Mouse (Mus musculus) hindbrain, embryonic 10.5 days (tissue): ENCODE data around the gene Kri1. TPM values are rescaled to one million over a fixed set of nuclear protein-coding genes. Genes with fewer than 3 reads are reported as not detected.
"Not testable (repeated sequence)": the region's sequence is repeated elsewhere in the genome, so short reads cannot be mapped to it uniquely, and the experiment has no call there.

Experiments
- DNase-seq: peaks from one replicate; pipeline ENCODE4 v3.0.0-alpha.2; 2017; ENCODE audit warnings: low spot score
- H3K27ac ChIP-seq: fragments of 300-500 bp; sonication (generic); 2 replicates; pipeline ENCODE4 v1.5.1; 2016; ENCODE audit warnings: mild to moderate bottlenecking, moderate library complexity
- H3K27me3 ChIP-seq: fragments of 300-500 bp; sonication (generic); 2 replicates; pipeline ENCODE4 v1.6.1; 2016; ENCODE audit warnings: mild to moderate bottlenecking; ENCODE audit not compliant: poor library complexity, insufficient read depth, severe bottlenecking
- H3K36me3 ChIP-seq: fragments of 300-500 bp; sonication (generic); 2 replicates; pipeline ENCODE4 v1.6.1; 2016; ENCODE audit warnings: mild to moderate bottlenecking, moderate library complexity
- H3K4me1 ChIP-seq: fragments of 300-500 bp; sonication (generic); replicated peaks from 2 replicates; pipeline ENCODE4 v1.6.1; 2016; ENCODE audit warnings: mild to moderate bottlenecking
- H3K4me3 ChIP-seq: fragments of 300-500 bp; sonication (generic); 2 replicates; pipeline ENCODE4 v1.5.1; 2016; ENCODE audit warnings: mild to moderate bottlenecking, moderate library complexity
- H3K9me3 ChIP-seq: fragments of 300-500 bp; sonication (generic); 2 replicates; pipeline ENCODE4 v1.6.1; 2016; ENCODE audit warnings: mild to moderate bottlenecking, moderate library complexity
- WGBS: fragments of 180-500 bp; shearing (Covaris S2); methylation state at CpG from one replicate; pipeline ENCODE4 v1.1.7; 2016; 5-methylcytosine and 5-hydroxymethylcytosine counted together
- polyA plus RNA-seq: library from polyadenylated mRNA; unstranded; fragments of >200 nt; fragmentation: Nextera tagmentation; extraction: Ambion mirVana; gene quantifications from 2 replicates; pipeline ENCODE4 v1.2.1, GENCODE M21; 2016

Gene Kri1
- polyA plus RNA-seq, 1 experiment from 2014 or later = 17.6 TPM

DNA sequence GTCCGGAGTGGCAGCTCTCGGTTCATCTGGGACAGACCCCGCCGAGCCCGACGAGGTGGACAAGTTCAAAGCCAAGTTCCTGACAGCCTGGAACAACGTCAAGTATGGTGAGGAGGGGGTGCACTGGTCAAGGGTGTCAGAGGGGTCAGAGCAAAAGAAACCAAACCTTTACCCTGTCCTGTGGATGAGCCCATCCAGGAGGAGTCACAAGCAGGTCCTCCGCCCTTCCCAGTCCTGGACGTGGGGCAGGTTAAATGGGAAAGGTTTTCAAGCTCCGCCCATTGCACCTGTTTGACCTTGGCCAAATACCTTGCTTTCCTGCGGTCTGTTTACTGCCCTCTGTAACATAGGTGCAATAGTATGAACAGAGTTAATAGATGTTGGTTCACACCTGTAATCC lies 22.2 kb downstream of the Kri1 start:
- H3K9me3 ChIP-seq = no peaks in the 10 kb centered on the region
- H3K27ac ChIP-seq = peak overlapping the region; percentile 94
- WGBS = 7% methylated on average over 11 of the region's 11 CpGs
- peaks cover 23% of the 10 kb centered on the region for H3K4me1 ChIP-seq
- no peak for DNase-seq
- peaks cover 42% of the 10 kb centered on the region for H3K36me3 ChIP-seq
- H3K27me3 ChIP-seq = no peaks in the 10 kb centered on the region
- peak overlapping the region; percentile 93 for H3K4me3 ChIP-seq

DNA sequence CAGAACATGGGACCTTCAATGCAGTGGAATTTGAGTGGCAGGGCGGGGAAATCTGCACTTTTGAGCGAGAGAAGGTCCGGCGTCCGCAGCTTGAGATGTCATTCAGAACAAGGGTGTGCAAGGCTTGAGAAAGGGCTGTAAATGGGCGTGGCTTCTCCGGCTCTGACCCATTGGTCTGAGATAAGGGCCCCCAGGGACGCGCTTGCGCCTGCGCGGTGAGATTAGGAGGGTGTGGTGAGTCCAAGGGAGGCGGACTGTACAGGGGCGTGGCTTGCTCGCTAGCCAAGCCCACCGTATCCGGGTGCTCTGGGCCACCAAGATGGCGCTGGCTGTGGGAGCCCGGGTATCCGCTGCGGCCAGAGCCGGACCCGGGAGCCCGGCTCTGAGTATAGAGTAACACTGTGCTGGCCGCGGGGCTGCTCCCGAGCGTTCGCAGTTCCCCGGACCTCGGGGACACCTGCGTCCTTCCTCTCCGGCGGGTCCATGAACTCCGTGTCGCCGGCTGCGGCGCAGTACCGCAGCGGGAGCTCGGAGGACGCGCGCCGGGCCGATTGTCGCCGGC lies 22.7 kb downstream of the Kri1 start, which contains the start of gene Atg4d:
Gene Atg4d (plus strand): TSS at position 294 of the 562 bp plus-strand sequence.
- H3K4me1 ChIP-seq = peaks cover 23% of the 10 kb centered on the region
- peak within 1 kb of the TSS; percentile 94 for H3K27ac ChIP-seq
- H3K36me3 ChIP-seq = peaks cover 37% of the 10 kb centered on the region
- peak; percentile 99 for DNase-seq
- 0 out of 2 replicates have a peak, but pooled peaks cover 5% of the 10 kb centered on the region for H3K27me3 ChIP-seq
- H3K9me3 ChIP-seq = no peaks in the 10 kb centered on the region
- peak within 1 kb of the TSS; percentile 93 for H3K4me3 ChIP-seq
- under 1% methylated on average over 49 of the region's 49 CpGs for WGBS

DNA sequence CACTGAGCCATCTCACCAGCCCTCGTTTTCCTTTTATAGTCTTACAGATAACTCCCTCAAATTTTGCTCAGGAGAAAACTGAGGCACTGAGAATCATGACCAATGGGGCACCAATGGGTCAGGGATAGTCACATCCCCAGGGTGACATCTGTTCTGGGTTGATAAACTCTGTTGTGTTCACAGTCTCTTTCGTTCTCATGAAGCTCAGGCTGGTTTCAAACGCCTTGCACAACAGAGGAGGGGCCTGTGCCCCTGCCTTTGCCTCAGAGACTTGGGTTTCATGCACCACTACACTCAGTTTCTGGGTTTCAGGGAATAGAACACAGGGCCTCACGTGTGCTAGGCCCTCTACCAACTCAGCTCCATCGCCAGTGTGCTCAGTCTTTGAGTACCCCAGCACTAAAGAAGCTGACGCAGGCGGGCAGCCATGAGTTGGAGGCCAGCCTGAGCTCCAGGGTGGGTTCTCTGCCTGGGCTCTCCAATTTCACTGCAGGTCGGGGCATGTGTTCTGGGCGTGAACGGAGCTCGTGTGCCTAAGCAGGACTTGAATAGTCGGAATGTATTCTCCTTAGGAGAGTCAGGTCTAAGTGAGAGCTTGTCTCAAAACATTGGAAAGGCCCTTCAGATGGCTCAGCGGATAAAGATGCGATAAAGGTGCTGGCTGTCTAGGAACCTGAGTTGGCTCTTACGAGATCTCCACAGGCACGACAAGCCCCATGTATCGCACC lies 23.3 kb downstream of the Kri1 start:
- 20% methylated on average over 17 of the region's 17 CpGs for WGBS
- Histone ChIP-seq H3K4me1 (peaks cover 23% of the 10 kb centered on the region), H3K27me3 (0 out of 2 replicates have a peak, but pooled peaks cover 6% of the 10 kb centered on the region), H3K36me3 (peaks cover 30% of the 10 kb centered on the region), H3K9me3 (no peaks in the 10 kb centered on the region), H3K27ac (peak overlapping the region; percentile 94), H3K4me3 (peak overlapping the region; percentile 93)
- no peak for DNase-seq

DNA sequence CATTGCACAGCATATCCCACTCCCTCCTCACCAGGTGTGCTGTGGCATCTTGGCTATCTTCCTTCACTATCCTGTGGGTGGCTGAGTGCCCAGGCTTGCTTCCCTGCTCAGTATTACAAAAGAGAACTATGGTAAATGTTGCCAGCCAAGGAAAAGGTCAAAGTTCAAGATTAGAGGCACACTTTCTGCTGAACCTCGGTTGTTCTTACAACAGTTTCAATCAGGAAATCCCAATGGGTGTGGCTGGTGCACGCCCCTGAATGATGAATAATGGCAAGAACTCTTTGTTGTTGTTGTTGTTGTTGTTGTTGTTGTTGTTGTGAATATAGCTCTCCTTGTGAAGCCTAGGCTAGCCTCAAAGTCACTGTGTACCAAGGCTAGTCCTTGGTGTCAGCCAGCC lies 25.9 kb downstream of the Kri1 start:
- H3K4me1 ChIP-seq = peaks cover 21% of the 10 kb centered on the region
- 63% methylated on average over 2 of the region's 2 CpGs for WGBS
- no peak overlapping the region for H3K4me3 ChIP-seq
- peaks cover 4% of the 10 kb centered on the region for H3K36me3 ChIP-seq
- H3K27ac ChIP-seq = no peak overlapping the region
- DNase-seq = no peak
- no peaks in the 10 kb centered on the region for H3K9me3 ChIP-seq
- peaks cover 6% of the 10 kb centered on the region; the same call in 1 of the 2 replicates for H3K27me3 ChIP-seq

DNA sequence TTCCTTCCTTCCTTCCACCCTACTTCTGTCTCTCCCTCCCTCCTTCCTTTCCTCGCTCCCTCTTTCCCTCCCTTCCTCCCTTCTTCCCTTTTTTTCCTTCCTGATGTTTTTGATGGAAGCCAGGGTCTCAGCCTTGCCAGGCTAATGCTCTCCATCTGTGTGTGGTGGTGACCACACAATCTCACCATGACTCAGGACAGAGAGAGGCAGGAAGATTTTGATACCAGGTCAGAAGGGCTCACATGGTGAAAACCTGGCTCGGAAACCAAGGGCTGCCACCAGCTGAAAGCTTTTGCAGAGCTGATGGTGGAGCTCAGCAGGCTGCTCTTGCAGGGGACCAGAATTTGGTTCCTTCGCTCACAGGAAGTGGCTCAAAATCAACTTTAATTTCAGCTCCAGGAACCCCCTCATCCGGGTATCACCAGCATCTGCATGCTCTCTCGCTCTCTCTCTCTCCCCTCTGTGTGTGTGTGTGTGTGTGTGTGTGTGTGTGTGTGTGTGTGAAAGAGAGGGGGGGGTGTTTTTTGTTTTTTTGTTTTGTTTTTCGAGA lies 27.2 kb downstream of the Kri1 start:
- peaks cover 6% of the 10 kb centered on the region; the same call in 1 of the 2 replicates for H3K27me3 ChIP-seq
- H3K4me1 ChIP-seq = peaks cover 9% of the 10 kb centered on the region
- no peak for DNase-seq
- 79% methylated on average over 6 of the region's 6 CpGs for WGBS
- H3K36me3 ChIP-seq = no peaks in the 10 kb centered on the region
- no peak overlapping the region for H3K4me3 ChIP-seq
- H3K9me3 ChIP-seq = no peaks in the 10 kb centered on the region
- H3K27ac ChIP-seq = no peak overlapping the region

DNA sequence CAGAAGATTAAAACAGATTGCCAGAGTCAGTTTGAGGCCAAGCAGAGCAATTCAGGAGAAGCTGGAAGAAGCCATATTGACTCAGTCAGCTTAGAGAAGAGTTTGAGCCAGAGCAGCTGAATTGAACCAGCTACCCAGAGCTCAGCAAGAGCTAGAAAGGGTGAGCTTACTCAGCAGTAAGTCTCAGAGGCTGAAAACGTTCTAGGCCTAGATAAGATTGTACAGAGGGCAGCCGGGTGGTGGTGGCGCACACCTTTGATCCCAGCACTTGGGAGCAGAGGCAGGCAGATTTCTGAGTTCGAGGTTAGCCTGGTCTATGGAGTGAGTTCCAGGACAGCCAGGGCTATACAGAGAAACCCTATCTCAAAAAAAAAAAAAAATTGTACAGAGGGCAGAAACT lies 31.4 kb downstream of the Kri1 start:
- H3K4me3 ChIP-seq, H3K9me3 ChIP-seq, H3K27ac ChIP-seq, DNase-seq, H3K4me1 ChIP-seq, H3K36me3 ChIP-seq: not testable (repeated sequence)
- WGBS = 77% methylated on average over 4 of the region's 4 CpGs
- H3K27me3 ChIP-seq = peaks cover 21% of the 10 kb centered on the region

DNA sequence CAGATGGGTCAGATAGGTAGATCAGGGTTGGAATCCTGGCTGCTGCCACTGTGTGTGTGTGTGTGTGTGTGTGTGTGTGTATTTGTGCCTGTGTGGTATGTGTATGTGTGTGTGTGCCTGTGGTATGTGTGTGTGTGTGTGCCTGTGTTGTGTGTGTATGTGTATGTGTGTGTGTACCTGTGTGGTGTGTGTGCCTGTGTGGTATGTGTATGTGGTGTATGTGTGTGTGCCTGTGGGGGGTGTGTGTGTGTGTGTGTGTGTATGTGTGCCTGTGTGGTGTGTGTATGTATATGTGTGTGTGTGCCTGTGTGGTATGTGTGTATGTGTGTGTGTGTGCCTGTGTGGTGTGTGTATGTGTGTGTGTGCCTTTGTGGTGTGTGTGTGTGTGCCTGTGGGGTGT lies 33.1 kb downstream of the Kri1 start:
- no peak overlapping the region for H3K27ac ChIP-seq
- DNase-seq = no peak
- H3K27me3 ChIP-seq = peaks cover 32% of the 10 kb centered on the region
- H3K9me3 ChIP-seq = no peaks in the 10 kb centered on the region
- H3K4me1 ChIP-seq = peaks cover 8% of the 10 kb centered on the region; the same call in 1 of the 2 replicates
- no peaks in the 10 kb centered on the region for H3K36me3 ChIP-seq
- no peak overlapping the region for H3K4me3 ChIP-seq

DNA sequence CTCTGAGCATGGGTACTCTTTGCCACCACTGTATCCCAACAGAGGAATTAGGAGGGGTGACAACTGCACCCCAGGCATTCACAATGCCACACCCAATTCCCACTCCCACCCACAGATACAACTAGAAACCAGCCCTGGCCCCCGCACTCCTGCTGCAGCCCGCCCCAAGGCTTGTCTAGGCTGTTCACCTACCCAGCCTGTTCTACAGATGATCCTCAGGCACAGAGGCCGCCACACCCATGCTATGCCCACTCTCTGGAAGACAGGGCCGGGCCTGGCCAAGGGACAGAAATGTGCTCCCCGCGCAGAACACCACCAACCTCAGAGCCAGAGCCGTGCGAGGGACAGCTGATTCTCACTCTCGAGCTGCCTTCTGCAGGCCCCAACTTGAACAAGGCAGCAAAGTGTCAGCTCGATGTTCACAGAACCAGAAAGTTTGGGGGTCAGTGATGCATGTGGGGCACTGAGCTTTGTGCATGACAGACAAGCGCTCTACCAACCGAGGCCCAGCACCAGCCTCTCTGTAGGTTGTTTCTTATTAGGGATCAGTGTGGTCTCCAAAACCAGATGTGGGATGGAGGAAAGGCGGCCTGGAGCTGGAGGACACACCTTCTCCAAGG lies 36.5 kb downstream of the Kri1 start:
- DNase-seq = no peak
- no peaks in the 10 kb centered on the region for H3K36me3 ChIP-seq
- no peak overlapping the region for H3K27ac ChIP-seq
- WGBS = 58% methylated on average over 13 of the region's 13 CpGs
- H3K27me3 ChIP-seq = peaks cover 66% of the 10 kb centered on the region
- peaks cover 19% of the 10 kb centered on the region for H3K4me1 ChIP-seq
- H3K9me3 ChIP-seq = no peaks in the 10 kb centered on the region
- no peak overlapping the region for H3K4me3 ChIP-seq

DNA sequence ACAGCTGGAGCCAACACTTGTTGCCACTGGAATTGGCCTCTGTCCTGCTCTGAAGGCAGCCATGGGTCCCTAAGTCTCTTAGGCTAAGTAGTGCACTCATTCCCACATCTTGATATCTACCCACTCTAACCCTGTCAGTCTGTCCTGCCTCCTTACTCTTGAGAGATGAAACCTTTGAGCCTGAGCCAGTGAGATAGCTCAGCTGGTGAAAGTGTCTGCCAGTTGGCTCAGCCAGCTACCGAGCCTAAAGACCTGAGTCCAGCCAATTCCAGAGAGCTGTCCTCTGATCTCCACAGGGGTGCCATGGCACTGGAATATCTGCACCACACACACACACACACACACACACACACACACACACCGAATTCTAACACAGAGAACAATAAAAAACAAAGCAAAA lies 37.3 kb downstream of the Kri1 start:
- DNase-seq = no peak
- peaks cover 73% of the 10 kb centered on the region for H3K27me3 ChIP-seq
- no peaks in the 10 kb centered on the region for H3K9me3 ChIP-seq

DNA sequence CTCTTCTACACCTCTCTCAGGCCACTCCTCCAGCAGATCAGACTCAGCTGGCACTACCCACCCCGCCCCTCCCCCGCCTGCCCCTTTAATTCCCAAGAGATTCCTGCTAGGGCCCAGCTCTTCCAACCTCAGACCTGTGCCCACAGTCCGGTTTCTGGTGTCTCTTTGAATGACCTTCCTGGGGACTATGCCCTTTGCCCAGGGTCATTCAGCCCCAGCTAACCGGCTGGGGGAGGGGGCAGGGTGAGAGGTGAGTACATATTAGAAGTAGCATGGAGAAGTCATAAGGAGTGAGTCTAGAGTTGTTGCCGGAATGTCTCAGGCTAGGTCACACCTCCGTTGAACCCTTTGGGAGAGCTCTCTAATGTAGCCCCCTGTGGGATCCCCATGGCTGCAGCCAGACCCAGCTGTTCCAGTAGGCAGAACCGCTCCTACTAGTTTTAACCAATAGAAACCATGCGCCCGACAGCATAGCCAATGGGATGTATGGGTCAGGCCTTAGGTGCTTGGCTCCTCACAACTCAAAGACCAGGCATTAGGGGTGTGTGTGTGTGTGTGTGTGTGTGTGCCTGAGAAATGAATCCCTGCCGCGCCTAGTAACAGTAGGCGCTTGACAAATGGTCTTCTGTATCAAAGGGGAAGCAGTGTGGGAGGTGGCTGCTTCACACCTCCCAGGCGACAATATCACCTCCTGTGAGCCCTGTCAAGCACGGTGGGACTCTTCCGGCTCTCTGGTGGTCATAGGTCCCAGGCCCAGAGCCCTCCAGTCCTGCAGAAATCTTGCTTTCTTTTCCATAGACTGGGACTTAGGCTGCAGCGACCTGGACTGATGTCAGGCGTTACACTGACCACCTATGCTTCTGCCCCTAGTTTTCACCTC lies 37.9 kb downstream of the Kri1 start:
- no peak overlapping the region for H3K4me3 ChIP-seq
- 34% methylated on average over 17 of the region's 17 CpGs for WGBS
- no peaks in the 10 kb centered on the region for H3K9me3 ChIP-seq
- peaks cover 80% of the 10 kb centered on the region for H3K27me3 ChIP-seq
- DNase-seq = no peak
- H3K4me1 ChIP-seq = peaks cover 23% of the 10 kb centered on the region
- H3K36me3 ChIP-seq = no peaks in the 10 kb centered on the region
- H3K27ac ChIP-seq = no peak overlapping the region

More for the DNA sequence above, 37.3 kb downstream of the Kri1 start:
- H3K4me3 ChIP-seq = no peak overlapping the region
- WGBS = 67% methylated on average over 2 of the region's 2 CpGs
- peaks cover 19% of the 10 kb centered on the region for H3K4me1 ChIP-seq
- no peak overlapping the region for H3K27ac ChIP-seq
- H3K36me3 ChIP-seq = no peaks in the 10 kb centered on the region

DNA sequence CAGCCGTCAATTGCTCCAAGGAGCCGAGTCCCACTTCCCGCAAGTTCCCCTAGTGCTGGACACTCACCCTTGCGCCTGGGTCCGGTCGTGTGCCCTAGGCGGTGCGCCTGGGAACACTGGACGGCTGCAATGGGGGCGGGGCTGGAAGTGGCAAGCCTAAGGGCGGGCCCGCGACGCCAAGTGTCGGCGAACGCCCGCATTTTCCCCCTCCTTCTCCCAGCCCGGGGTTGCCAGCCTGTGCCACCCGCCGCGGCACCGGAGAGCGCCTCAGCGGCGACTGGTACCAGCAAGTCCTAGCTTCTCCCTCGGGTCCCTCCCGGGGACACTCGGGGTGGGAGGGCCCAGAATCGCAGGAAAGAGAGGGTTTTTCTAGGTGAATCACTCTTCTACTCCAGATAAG lies 39.4 kb downstream of the Kri1 start, which contains the start of gene S1pr5:
Gene S1pr5 (minus strand): TSS at position 118 of the 400 bp plus-strand sequence.
- peak; percentile 29 for DNase-seq
- peaks cover 95% of the 10 kb centered on the region for H3K27me3 ChIP-seq
- no peaks in the 10 kb centered on the region for H3K36me3 ChIP-seq
- H3K27ac ChIP-seq = no peak within 1 kb of the TSS
- H3K4me3 ChIP-seq = peak within 1 kb of the TSS; percentile 34
- peaks cover 36% of the 10 kb centered on the region for H3K4me1 ChIP-seq
- WGBS = 2% methylated on average over 30 of the region's 30 CpGs
- H3K9me3 ChIP-seq = no peaks in the 10 kb centered on the region

DNA sequence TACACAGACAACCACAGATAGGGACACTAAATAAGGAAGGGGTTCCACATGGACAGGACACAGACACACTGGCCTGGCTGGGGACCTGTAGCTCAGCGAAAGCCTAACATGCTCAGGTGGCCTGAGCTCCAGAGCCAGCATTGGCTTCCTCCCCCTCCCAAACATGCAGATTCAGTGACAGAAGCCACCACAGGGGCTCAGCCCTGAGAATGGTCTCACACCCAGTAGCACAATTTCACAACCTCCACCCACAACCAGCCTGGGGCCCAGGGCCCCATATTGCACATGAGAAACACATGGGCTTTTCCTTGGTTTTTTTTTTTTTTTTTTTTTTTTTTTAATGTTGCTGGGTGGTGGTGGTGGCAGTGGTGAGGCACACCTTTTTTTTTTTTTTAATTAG lies 41.4 kb downstream of the Kri1 start:
- Histone ChIP-seq H3K4me1 (peaks cover 39% of the 10 kb centered on the region), H3K36me3 (no peaks in the 10 kb centered on the region), H3K4me3 (no peak overlapping the region), H3K27me3 (peaks cover 100% of the 10 kb centered on the region), H3K9me3 (0 out of 2 replicates have a peak, but pooled peaks cover 5% of the 10 kb centered on the region), H3K27ac (no peak overlapping the region)
- WGBS = 42% methylated on average over 1 of the region's 1 CpGs
- DNase-seq = no peak
